Mouse (Mus musculus) monocyte, adult 59 days (primary cell): ENCODE results near the gene Olfr497. TPM values are rescaled to one million over a fixed set of nuclear protein-coding genes. Genes with fewer than 3 reads are reported as not detected.

Experiments
- total RNA-seq, 2 experiments: library from RNA; stranded (reverse); gene quantifications; one replicate each; pipeline ENCODE4 v1.2.4; 2023

The Olfr497 gene
- total RNA-seq: not detected

DNA sequence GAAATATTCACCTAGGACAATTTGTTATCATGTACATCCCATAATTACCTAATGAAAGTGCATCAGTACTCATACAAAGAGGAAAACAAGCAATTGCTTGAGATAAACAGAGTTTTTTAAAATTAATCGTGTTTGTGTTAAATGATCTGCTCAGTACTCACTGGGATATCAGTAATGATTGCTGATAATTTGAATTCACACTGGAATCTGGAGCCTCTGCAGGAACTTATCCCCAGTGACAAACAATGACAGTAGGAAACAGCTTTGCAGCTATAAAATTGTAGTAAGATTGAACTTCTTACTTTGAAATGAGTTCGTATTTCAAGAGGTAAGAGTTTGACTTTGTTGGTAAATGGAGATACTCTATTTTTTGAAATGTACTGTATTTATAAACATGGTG lies at the start of gene Olfr497:
TSS of gene Olfr497 (plus strand) at position 301 of the 400 bp plus-strand sequence.

DNA sequence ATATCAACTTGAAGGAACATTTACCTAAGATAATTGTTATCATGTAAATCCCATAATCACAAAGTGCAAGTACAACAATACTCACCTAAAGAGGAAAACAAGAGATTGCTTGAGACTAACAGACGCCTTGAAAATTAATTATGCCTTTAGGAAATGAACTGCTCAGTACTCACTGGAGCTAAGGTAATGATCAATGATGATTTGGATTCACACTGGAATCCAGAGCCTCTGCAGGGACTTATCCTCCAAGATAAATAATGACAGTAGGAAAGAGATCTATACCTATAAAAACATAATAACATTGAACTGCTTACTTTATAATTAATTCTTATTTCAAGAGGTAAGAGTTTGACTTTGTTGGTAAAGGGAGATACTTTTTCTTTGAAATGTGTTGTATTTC lies 27.4 kb upstream of the Olfr497 start, which contains the start of gene Olfr495:
TSS of gene Olfr495 (plus strand) at position 301 of the 400 bp plus-strand sequence.

DNA sequence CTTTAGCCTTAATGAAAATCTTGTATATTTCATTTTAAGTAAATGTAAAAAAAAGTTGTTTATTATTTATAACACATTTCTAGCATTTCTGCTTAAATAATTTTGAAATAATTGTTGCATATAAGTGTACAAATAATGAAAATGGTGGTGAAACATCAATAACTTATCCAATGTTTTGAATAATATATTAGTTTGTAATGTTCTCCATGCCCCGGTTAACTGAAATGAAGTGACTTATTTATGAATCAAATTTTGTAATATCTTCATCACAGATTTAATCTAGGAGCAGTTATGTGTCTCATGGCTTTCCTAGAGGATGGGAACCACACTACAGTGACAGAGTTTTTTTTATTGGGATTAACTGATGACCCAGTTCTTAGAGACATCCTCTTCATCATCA lies 44.8 kb downstream of the Olfr497 start, which contains the start of gene Olfr498:
TSS of gene Olfr498 (plus strand) at position 301 of the 400 bp plus-strand sequence.

Other genes with a start within 250 kb of the Olfr497 start
- not detected for gene Olfr486, start 247.7 kb upstream of the Olfr497 start, total RNA-seq
- gene Olfr487, start 205.8 kb upstream of the Olfr497 start, total RNA-seq: not detected
- not detected for gene Olfr488, start 162.1 kb upstream of the Olfr497 start, total RNA-seq
- not detected for gene Olfr490, start 131.5 kb upstream of the Olfr497 start, total RNA-seq
- not detected for gene Olfr491, start 107.0 kb upstream of the Olfr497 start, total RNA-seq
- gene Olfr492, start 96.7 kb upstream of the Olfr497 start, total RNA-seq: not detected
- not detected for gene Olfr493, start 73.4 kb upstream of the Olfr497 start, total RNA-seq
- gene Olfr494, start 55.1 kb upstream of the Olfr497 start, total RNA-seq: not detected
- gene Olfr495, start 27.3 kb upstream of the Olfr497 start, total RNA-seq: not detected
- not detected for gene Olfr498, start 44.9 kb downstream of the Olfr497 start, total RNA-seq
- not detected for gene Olfr502, start 104.6 kb downstream of the Olfr497 start, total RNA-seq
- gene Olfr503, start 124.1 kb downstream of the Olfr497 start, total RNA-seq: not detected
- not detected for gene Olfr504, start 145.4 kb downstream of the Olfr497 start, total RNA-seq
- gene Olfr506, start 190.4 kb downstream of the Olfr497 start, total RNA-seq: not detected
- not detected for gene Olfr507, start 201.4 kb downstream of the Olfr497 start, total RNA-seq
- not detected for gene Olfr508, start 209.6 kb downstream of the Olfr497 start, total RNA-seq
- not detected for gene Olfr509, start 231.5 kb downstream of the Olfr497 start, total RNA-seq
- gene Olfr510, start 246.0 kb downstream of the Olfr497 start, total RNA-seq: not detected